Mouse (Mus musculus): ENCODE measurements at regions not wholly inside any gene's neighbourhood (a gene's known extent, or its start where the extent isn't known, plus 50 kb on each side); places are given as distances from the start of the nearest gene placed in this dataset.

DNA sequence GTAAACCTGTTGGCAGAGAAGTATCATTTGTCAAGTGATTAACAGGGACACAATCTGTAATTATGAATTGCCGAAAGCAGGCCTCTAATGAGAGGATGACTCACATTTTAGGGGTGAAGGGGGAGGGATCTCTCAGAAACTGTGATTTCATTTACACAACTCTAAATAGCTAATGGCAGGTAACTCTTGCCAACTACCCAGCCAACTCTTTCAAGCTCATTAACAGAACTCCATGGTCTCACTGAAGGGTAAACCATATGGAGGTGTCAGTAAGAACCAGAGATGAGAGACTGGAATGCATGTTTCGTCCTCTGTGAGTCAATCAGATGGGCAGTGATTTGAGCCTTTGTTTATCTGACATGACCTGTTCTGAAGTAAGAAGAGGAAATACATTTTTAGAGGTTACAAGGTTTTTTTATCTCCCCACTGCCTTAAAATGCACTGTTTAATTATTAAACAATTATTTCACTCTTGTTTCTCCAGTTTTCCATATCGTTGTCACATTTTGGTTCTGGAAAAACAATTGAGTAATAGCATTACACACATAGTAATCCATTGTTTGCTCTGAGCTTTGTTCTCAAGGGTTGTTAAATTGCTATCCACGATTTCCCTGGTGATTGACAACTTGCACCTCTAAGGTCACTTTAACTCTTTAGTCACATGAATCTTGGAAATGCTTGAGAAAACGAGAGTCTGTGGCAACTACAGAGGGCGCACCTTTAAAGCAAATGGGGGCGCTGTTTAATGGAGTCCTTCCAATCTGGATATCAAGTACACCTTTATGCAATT is 451.5 kb downstream of the Gm43517 start:
- no peak for ATAC-seq (ENCODE audit: low FRiP score, low read depth)

DNA sequence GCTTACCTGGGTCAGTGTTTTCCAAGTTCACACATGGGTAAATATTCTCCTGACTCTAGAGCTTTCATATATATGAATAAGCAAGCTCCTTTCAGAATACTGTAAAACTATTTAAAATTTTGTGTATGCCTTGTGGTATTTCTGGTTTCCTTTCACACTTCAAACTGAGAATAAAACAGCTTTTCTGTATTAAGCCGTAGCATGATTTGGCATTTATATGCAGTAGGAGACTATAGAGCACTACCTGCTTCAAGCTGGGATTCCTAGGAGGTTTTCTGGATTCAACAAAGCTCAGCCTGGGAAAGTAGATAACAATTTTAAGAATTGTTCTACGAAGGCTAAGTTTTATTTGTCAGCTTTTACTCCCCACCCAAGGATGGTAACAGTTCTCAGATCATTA is 500.5 kb downstream of the Gm43517 start:
- Histone ChIP-seq H3K27me3 (replicated peaks) (no peaks in the 10 kb centered on the region), H3K9me3 (no peaks in the 10 kb centered on the region), H3K27ac (no peak overlapping the region), H3K4me3 (no peak overlapping the region), H3K36me3 (no peaks in the 10 kb centered on the region), H3K9ac (no peak overlapping the region), H3K4me1 (no peaks in the 10 kb centered on the region), H3K4me2 (replicated peaks) (no peak overlapping the region)
- ATAC-seq (ENCODE audit: low FRiP score, low read depth): no peak
- 85% methylated on average over 2 of the region's 2 CpGs for WGBS

More for the DNA sequence above, 451.5 kb downstream of the Gm43517 start:
- no peaks in the 10 kb centered on the region for H3K27me3 ChIP-seq (replicated peaks)
- no peaks in the 10 kb centered on the region for H3K36me3 ChIP-seq
- no peaks in the 10 kb centered on the region for H3K9me3 ChIP-seq
- no peak overlapping the region for H3K4me3 ChIP-seq
- H3K27ac ChIP-seq: no peak overlapping the region
- H3K4me2 ChIP-seq (replicated peaks): no peak overlapping the region
- WGBS: 60% methylated on average over 7 of the region's 7 CpGs
- H3K9ac ChIP-seq: no peak overlapping the region
- no peaks in the 10 kb centered on the region for H3K4me1 ChIP-seq

DNA sequence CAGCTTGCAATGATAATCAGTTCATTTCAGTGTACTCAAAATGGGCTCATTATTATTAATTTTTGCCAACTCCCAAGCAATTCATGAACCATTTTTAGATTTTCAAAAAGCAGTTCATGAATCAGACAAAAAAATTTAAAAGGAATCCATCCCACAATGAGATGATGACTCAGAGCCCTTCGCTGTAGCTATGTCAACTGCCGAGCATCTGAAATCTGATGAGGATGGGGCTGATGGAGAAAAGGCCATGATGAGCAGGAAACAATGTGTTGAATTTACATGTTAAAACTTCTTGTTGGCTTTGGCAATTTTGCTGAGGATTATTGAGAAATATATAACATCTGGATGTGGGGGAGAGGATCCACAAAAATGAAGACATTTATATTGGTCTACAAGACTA is 502.3 kb downstream of the Gm43517 start:
- Histone ChIP-seq H3K9ac (no peak overlapping the region), H3K36me3 (no peaks in the 10 kb centered on the region), H3K4me3 (no peak overlapping the region), H3K4me1 (no peaks in the 10 kb centered on the region), H3K27me3 (replicated peaks) (no peaks in the 10 kb centered on the region), H3K4me2 (replicated peaks) (no peak overlapping the region), H3K27ac (no peak overlapping the region), H3K9me3 (no peaks in the 10 kb centered on the region)
- no peak for ATAC-seq (ENCODE audit: low FRiP score, low read depth)
- 94% methylated on average over 2 of the region's 2 CpGs for WGBS

DNA sequence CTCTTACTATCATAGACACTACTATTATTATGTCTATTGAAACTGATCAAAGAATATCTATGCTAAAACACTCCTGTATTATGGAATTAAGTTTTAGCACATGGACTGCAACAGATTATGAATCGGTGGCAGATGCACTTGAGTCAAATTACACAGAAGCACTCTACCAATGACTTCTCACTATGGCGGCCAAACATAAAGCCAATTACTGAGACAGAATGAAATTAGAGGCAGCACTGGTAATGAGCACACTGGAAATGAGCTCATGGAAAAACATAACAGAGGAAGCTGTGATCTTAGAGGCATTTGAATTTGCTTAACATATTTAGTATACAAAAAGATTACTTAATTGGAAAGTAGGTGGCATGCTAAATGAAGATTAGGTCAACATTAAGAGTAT is 512.8 kb downstream of the Gm43517 start:
- Histone ChIP-seq H3K4me1 (no peaks in the 10 kb centered on the region), H3K4me2 (replicated peaks) (no peak overlapping the region), H3K27me3 (replicated peaks) (no peaks in the 10 kb centered on the region), H3K36me3 (no peaks in the 10 kb centered on the region), H3K4me3 (no peak overlapping the region), H3K9ac (no peak overlapping the region), H3K27ac (no peak overlapping the region), H3K9me3 (no peaks in the 10 kb centered on the region)
- WGBS: 92% methylated on average over 2 of the region's 2 CpGs
- ATAC-seq (ENCODE audit: low FRiP score, low read depth): no peak

DNA sequence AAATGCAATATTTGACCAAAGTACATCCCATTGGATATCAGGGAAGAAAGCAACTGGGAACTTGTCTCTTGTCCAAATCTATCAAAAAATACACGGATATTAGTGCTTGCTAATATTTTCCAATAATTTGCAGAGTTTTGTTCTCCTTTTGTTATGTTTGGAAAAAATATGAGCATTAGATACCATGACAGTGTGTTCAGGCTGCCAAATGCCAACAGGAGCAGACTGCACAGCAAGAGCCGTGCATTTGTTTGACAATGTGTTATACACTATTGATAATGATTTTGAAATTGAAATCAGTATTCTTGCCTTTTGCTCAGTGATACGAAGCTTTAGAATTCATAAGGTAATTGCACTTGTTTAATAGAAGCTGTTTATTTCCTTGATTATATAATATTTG is 530.7 kb downstream of the Gm43517 start:
- H3K4me3 ChIP-seq: no peak overlapping the region
- no peaks in the 10 kb centered on the region for H3K27me3 ChIP-seq (replicated peaks)

DNA sequence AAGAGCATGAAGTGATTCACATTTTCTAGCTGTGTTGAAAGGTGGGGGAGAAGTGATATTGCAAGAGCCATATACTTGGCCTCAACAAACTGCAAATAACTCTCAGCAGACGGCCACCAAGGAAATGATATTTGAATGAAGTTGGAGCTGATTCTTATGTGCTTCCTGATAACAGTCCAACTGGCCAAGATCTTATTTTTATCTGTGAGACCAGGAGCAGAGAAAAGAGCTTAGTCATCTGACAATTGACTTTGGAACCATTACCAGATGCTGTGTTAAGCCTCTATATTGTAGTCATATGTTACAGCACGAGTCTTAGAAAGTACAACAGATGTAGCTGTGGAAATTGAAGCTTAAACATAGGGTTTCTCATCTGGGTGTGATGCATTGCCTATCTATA is 536.6 kb downstream of the Gm43517 start:
- no peak for ATAC-seq (ENCODE audit: low FRiP score, low read depth)
- Histone ChIP-seq H3K27me3 (replicated peaks) (no peaks in the 10 kb centered on the region), H3K36me3 (no peaks in the 10 kb centered on the region), H3K9me3 (no peaks in the 10 kb centered on the region), H3K4me2 (replicated peaks) (no peak overlapping the region), H3K4me1 (no peaks in the 10 kb centered on the region), H3K9ac (no peak overlapping the region), H3K4me3 (no peak overlapping the region), H3K27ac (no peak overlapping the region)
- 78% methylated on average over 2 of the region's 2 CpGs for WGBS

More for the DNA sequence above, 530.7 kb downstream of the Gm43517 start:
- Histone ChIP-seq H3K36me3 (no peaks in the 10 kb centered on the region), H3K4me1 (no peaks in the 10 kb centered on the region), H3K4me2 (replicated peaks) (no peak overlapping the region), H3K27ac (no peak overlapping the region), H3K9me3 (no peaks in the 10 kb centered on the region), H3K9ac (no peak overlapping the region)
- no peak for ATAC-seq (ENCODE audit: low FRiP score, low read depth)
- 91% methylated on average over 3 of the region's 3 CpGs for WGBS

DNA sequence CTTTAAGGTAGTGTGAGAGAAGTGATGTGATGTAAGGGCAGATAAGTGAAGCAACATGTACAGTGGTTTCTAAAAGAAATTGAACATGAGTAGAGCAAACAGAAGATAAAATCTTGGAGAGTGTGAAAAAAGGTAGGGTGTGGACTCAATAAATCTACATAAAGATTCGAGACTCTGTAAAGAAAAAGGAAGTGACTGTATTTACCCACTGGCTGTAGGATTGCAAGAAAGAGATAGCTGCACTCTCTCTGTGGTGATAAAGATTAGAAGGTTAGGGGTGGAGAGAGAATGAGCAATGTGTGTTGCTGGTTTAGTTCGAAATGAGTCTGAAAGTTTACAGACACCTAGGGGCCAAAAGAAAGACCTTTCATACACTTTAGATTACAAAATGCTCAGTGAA is 555.8 kb downstream of the Gm43517 start:
- no peaks in the 10 kb centered on the region for H3K4me1 ChIP-seq
- H3K9me3 ChIP-seq: no peaks in the 10 kb centered on the region
- H3K27me3 ChIP-seq (replicated peaks): no peaks in the 10 kb centered on the region
- no peak overlapping the region for H3K9ac ChIP-seq
- no peak overlapping the region for H3K4me3 ChIP-seq
- H3K27ac ChIP-seq: no peak overlapping the region
- H3K4me2 ChIP-seq (replicated peaks): no peak overlapping the region
- no peaks in the 10 kb centered on the region for H3K36me3 ChIP-seq
- WGBS: 84% methylated on average over 2 of the region's 2 CpGs
- no peak for ATAC-seq (ENCODE audit: low FRiP score, low read depth)

DNA sequence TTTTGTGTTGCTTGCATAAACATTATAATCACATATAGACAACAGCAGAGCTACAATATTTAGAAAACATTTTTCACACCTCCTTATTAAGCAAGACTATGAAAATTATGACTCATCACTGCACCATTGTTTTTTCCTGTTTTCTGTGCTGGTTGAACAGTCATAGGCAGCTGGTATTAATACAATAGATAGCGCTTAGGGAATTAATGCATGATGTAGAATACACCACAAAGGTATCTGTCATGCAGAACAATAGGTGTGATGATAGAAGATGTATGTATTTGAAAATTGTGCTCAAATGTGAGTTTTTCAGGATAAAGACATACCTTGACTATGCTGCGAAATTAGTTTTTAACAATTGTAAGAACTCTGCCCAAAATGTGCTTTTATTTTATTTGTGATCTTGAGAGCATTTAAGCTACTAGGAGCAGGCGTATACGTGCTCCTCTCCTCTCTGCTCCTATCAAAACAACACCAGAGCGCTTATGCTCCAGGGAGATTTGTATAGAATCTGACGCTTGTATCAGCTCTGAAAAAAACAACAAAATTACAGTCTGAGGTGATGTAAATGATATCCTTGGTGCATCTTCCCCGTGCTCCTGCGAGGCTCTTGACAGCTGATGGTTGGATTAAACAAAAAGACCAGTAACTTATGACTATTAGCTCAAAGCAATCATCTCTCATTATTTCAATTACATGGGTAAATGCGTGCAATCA is 560.1 kb downstream of the Gm43517 start:
- no peak overlapping the region for H3K4me3 ChIP-seq
- H3K4me2 ChIP-seq (replicated peaks): no peak overlapping the region
- no peaks in the 10 kb centered on the region for H3K27me3 ChIP-seq (replicated peaks)
- H3K9ac ChIP-seq: no peak overlapping the region
- peak; percentile 38; the same call in 1 of the 2 replicates for ATAC-seq (ENCODE audit: low FRiP score, low read depth)
- H3K27ac ChIP-seq: no peak overlapping the region
- 64% methylated on average over 9 of the region's 9 CpGs for WGBS
- H3K4me1 ChIP-seq: no peaks in the 10 kb centered on the region
- no peaks in the 10 kb centered on the region for H3K36me3 ChIP-seq
- H3K9me3 ChIP-seq: no peaks in the 10 kb centered on the region

DNA sequence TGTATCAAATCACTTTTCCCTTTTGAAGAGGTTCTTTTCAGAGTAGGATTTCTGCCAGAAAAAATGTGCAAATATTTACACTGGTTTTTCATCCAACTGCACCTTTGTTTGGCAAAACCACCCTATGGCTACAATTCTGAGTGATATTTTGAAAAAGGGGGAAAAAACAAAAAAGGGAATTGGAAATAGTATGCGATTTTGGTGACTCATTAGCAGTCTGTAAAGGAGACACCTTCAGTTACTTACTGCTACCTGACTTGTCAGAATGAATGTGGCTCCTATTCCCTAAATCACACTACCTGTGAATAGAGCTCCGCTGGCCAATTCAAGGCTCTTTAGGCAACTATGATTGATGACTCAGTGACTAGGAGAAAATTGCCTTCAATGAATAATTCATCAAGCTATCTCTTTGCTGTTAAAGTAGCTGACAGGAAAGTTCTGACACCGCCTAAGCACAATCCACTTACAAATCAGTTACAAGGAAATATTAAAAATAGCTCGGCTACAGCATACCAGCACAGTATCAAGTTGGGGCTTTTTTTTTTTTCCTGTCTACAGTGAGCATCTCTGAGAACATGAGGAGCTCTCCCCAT is 560.8 kb downstream of the Gm43517 start:
- no peaks in the 10 kb centered on the region for H3K9me3 ChIP-seq
- WGBS: 26% methylated on average over 4 of the region's 4 CpGs
- no peak overlapping the region for H3K4me2 ChIP-seq (replicated peaks)
- no peak overlapping the region for H3K9ac ChIP-seq
- ATAC-seq (ENCODE audit: low FRiP score, low read depth): peak; percentile 72
- no peak overlapping the region for H3K27ac ChIP-seq
- H3K4me3 ChIP-seq: no peak overlapping the region
- no peaks in the 10 kb centered on the region for H3K4me1 ChIP-seq
- H3K27me3 ChIP-seq (replicated peaks): no peaks in the 10 kb centered on the region
- no peaks in the 10 kb centered on the region for H3K36me3 ChIP-seq

DNA sequence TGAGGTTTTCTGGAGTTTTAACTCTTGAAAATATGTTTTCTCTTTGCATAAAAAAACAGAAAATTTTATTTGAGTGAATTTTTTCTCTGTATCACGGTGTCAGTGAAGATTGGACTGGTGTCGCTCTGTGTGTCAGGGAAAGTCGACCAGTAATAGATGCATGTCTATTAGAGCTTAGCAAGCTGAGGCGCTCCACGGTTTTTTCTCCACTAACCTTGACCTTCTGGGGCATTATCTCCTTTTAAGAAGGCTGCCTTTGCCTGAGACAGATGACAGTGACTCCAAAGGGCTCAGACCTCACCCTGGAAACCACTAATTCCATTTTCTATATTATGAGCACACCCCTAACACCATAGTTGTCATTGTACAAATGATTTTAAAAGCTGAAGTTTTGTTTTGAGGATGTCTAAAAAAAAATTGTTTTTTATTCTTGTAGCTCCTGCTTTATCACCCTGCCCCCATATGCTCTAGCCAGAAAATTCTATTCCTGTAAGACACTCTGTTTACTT is 561.8 kb downstream of the Gm43517 start:
- WGBS: 36% methylated on average over 5 of the region's 5 CpGs
- H3K36me3 ChIP-seq: no peaks in the 10 kb centered on the region
- no peak overlapping the region for H3K4me2 ChIP-seq (replicated peaks)
- H3K4me3 ChIP-seq: no peak overlapping the region
- H3K9ac ChIP-seq: no peak overlapping the region
- H3K27ac ChIP-seq: no peak overlapping the region
- no peaks in the 10 kb centered on the region for H3K4me1 ChIP-seq
- ATAC-seq (ENCODE audit: low FRiP score, low read depth): no peak
- H3K27me3 ChIP-seq (replicated peaks): no peaks in the 10 kb centered on the region
- no peaks in the 10 kb centered on the region for H3K9me3 ChIP-seq

DNA sequence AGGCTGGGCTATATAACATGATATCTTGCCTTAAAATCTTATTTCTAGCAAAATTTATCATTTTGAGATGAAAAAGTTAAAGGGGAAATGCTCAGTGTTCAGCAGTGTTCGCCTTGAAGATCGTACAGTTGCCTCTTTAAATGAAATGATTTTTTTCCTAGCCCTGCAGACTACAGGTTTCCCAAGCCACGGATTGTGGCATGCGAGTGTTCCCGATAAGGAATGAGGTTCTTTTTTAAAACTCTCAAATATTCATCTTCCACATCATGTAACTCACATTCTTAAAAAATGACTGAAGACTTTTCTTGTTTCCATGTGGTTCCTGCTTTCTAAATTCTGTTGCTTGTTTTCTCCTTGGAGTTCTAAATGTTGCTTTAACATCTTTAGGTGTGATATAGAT is 566.0 kb downstream of the Gm43517 start:
- Histone ChIP-seq H3K9me3 (no peaks in the 10 kb centered on the region), H3K4me3 (no peak overlapping the region), H3K27ac (no peak overlapping the region), H3K9ac (no peak overlapping the region), H3K4me2 (replicated peaks) (no peak overlapping the region), H3K27me3 (replicated peaks) (no peaks in the 10 kb centered on the region), H3K4me1 (no peaks in the 10 kb centered on the region), H3K36me3 (no peaks in the 10 kb centered on the region)
- no peak for ATAC-seq (ENCODE audit: low FRiP score, low read depth)
- 86% methylated on average over 5 of the region's 5 CpGs for WGBS

DNA sequence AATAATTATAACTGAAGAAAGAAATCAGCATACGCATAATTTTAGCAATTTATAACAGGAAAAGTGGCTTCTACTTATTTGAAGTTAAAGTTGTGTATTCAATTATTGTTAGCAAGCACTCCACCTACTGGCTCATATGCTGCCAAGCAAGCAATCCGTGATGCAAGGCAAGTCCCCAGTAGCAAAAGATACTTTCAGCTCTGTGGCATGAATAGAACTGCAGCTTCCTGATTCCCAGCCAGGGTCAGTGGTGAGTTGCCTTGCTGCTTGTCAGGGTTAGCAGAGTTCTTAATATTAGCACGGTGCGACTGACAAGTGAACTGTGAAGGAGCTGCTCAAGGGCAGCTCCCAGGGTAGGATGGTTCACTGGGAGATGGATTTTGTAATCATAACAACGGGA is 566.8 kb downstream of the Gm43517 start:
- Histone ChIP-seq H3K9me3 (no peaks in the 10 kb centered on the region), H3K4me3 (no peak overlapping the region), H3K4me2 (replicated peaks) (no peak overlapping the region), H3K4me1 (no peaks in the 10 kb centered on the region), H3K27ac (no peak overlapping the region), H3K9ac (no peak overlapping the region), H3K27me3 (replicated peaks) (no peaks in the 10 kb centered on the region), H3K36me3 (no peaks in the 10 kb centered on the region)
- 57% methylated on average over 5 of the region's 5 CpGs for WGBS
- ATAC-seq (ENCODE audit: low FRiP score, low read depth): peak; percentile 48; the same call in 1 of the 2 replicates
